Mouse (Mus musculus): ENCODE results near the gene Akap11.

DNA sequence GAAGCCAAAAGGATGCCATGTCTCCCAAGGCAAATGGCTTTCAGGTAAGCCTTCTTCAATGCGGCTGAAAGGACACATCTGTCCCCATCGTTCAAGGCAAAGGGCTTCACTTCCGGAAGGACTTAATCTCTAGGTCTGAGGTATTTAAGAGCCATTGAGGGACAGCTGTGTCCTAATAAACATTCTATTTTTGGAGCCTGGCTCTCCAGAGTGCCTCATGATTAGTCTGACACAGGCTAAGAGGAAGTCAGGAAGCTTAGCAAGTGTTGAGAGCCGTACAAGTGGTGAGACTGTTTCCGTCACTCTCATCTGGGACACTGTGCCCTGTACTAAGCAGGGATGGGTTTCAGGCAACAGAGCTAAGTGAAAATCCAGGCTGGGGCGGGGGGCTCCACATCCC, 12.2 kb upstream of the Akap11 start:
- no peak for TF ChIP-seq CTCF (IDR thresholded peaks at IDR 0.05; ENCODE audit: extremely low read depth, insufficient read length, insufficient replicate concordance, low read depth, low read length)
- no peak for TF ChIP-seq POLR2A (IDR thresholded peaks at IDR 0.05; ENCODE audit: low read depth, low read length)
